Mouse (Mus musculus): Measurements from ENCODE around the gene Hoxa9.

GRCm38 (mm10) chr6:52236806-52237205 lies 5.9 kb upstream of the Hoxa9 start:
- TF ChIP-seq POU5F1 (IDR thresholded peaks at IDR 0.05; ENCODE audit: borderline replicate concordance, low read length), result no peak
- TF ChIP-seq CTCF (conservative IDR thresholded peaks at IDR 0.05; ENCODE audit: low read length), result no peak
